Mouse (Mus musculus) gonadal fat pad, adult 2 months (tissue): ENCODE measurements around the gene Tmem234. TPM values are rescaled to one million over a fixed set of nuclear protein-coding genes. Genes with fewer than 3 reads are reported as not detected.
"Not testable (repeated sequence)": the region's sequence is repeated elsewhere in the genome, so short reads cannot be mapped to it uniquely, and the experiment has no call there.

Source experiments
- DNase-seq: peaks from one replicate; pipeline ENCODE4 v3.0.0-alpha.2; 2012; ENCODE audit warnings: low read depth
- polyA plus RNA-seq: library from polyadenylated mRNA; depleted of rRNA; stranded (reverse); fragments of >200 nt; gene quantifications from 2 replicates; pipeline ENCODE4 v1.2.3, GENCODE M21; 2012; rRNA removed

Gene Tmem234
- 220 and 221 TPM in 2 replicates for polyA plus RNA-seq

DNA sequence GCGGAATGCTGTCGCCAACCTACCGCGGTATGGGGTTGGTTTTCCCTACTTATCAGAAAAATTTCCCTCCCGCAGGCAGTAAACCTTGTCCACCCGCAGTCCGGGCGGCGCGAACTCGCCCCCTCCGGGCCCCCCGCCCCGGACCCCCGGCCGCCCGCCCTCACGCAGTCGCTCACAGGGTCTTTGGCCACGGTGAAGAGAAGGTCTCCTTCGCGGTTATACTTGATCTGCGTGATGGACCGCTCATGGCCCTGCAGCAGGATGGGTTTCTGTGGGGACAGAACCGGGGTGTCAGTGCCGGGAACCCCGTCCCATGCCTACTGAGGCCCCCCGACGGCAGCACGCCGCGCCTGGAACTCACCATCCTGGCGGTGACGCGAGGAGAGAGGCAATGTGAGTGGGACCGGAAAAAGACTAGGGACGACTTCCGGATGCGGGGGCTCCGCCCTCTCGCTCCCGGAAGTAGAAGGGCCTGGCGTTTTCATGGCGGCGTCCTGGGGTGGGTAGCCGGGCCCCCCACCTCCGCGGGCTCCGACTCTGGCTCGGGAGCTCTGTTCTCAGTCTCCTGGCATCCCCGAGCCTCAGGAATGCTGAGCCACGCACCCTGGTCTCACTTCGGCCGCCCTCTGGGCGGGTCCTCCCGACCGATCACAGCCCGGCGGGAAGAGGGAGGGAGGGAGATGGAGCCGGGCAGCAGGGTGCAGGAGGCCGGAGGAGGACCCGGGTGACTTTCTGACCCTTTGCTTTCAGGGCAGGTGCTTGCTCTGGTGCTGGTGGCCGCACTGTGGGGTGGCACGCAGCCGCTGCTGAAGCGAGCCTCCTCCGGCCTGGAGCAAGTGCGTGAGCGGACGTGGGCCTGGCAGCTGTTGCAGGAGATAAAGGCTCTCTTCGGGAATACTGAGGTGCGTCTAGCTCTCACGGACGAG, at the start of gene Tmem234, which contains the start of gene Eif3i:
Tmem234 (plus strand) TSS at position 436 of the 926 bp plus-strand sequence.
Eif3i (minus strand) TSS at position 416 of the 926 bp plus-strand sequence.
- DNase-seq, result no peak

DNA sequence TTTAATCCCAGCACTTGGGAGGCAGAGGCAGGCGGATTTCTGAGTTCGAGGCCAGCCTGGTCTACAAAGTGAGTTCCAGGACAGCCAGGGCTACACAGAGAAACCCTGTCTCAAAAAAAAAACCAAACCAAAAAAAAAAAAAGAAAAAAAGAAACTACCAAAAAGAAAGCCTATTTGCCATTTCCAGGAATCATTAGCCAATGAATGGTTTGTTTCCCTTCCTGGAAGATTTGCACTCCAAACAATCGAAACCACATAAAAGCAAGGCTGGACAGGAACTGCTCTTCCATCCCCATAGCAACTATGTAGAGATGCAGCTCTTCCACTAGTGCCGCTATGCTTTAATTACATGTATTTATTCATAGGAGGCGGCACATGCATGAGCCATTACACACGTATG, 46.0 kb upstream of the Tmem234 start:
- not testable (repeated sequence) for DNase-seq

DNA sequence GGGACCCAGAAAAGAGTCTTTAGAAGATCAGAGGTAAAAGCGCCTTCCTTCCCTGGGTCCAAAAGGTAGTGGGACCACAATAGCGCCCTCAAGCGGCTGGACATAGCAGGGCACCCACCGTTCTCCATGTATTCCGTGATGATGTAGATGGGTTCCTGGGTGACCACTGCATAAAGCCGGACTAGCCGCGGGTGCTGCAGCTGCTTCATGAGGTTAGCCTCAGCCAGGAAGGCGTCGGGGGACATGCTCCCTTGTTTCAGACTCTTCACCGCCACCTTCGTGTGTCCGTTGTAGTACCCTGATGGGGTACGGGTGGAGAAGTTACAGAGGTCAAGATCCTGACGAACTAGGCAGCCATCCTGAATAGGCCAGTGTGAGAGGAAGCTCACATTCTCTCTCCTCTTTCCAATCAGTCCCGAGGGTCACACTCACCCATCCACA, 45.0 kb upstream of the Tmem234 start:
- DNase-seq, result no peak

DNA sequence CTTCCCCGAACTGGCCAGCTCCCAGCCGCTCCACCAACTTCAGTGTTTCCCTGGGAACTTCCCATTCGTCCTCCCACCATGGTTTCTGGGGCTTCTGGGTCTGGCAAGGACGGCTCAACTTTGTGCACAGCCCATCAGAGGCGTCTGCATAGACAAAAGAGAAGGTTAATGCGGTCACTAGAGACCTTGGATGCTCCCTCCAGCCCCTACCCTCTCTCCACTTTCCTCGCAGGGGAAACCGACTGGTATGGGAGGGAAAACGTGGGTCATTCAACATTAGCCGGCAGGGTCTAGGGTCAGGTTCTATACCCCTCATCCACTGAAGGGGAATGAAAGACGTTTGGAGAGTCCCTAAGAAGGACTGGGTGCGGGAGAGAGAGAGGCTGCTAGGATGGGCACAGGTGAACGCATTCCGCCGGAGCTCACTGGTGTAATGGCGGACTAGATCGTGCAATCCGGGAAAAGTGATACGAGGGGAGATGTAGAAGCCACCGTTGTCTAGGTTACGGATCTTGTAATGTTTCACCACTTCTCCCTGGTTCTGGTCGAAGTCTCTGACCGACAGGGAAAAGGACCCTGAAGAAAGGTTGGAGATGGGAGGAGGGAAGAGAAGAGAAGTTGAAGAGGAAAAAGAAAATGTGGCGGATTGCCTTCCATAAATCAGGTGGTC, 44.5 kb upstream of the Tmem234 start:
- DNase-seq, result no peak

DNA sequence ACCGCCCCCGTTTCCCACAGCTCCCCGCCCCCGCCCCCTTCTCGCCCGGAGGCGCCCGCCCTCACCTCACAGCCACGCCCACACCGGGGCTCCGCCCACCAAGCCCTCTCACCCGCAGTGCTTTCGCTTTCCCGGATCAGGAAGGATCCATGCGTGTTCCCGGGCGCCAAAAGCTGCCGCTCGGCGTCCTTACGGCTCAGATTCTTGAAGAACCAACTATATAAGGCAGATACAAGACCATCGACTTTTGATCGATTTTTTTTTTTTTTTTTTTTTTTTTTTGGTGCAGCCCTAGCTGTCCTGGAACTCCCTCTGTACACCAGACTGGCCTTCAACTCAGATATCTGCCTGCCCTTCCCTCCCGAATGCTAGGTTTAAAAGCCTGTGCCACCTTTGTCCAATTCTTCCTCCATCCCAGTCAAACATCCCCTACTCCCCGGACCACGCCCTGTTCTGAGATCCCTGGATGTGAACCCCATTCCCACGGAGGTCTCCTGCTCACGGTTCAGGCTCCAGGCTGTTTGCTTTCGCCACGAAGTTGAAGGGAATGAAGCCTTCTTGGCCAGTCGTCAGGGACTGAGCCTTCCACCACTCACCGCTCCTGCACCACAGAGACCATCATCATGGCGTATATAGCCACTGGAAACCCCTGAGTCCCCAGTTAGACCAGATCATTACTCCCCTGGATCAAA, 43.8 kb upstream of the Tmem234 start:
- DNase-seq, result no peak

DNA sequence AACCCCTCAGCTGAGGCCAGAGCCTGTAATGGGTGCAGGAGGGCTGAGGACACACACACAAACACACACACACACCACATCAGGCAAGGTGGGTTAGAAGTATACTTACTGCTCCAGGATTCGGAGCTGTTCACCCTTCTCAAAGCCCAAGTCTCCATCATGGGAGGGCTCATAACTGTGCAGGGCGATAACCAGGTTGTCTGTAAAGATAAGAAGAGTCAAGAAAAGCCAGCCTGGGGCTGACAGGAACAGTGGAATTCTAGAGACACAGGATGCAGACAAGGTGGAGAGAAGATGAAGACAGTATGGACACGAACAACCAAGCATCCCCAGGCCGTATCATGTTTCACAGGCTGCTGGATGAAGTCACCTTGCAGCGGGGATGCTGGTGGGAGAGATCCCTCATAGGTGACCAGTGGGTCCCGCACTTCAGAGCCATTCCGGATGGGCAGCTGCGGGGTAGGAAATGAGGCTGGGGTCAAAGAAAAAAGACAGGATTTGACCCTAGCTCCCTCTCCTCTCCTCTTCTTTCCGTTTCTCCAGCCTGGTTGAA, 43.1 kb upstream of the Tmem234 start:
- no peak for DNase-seq

DNA sequence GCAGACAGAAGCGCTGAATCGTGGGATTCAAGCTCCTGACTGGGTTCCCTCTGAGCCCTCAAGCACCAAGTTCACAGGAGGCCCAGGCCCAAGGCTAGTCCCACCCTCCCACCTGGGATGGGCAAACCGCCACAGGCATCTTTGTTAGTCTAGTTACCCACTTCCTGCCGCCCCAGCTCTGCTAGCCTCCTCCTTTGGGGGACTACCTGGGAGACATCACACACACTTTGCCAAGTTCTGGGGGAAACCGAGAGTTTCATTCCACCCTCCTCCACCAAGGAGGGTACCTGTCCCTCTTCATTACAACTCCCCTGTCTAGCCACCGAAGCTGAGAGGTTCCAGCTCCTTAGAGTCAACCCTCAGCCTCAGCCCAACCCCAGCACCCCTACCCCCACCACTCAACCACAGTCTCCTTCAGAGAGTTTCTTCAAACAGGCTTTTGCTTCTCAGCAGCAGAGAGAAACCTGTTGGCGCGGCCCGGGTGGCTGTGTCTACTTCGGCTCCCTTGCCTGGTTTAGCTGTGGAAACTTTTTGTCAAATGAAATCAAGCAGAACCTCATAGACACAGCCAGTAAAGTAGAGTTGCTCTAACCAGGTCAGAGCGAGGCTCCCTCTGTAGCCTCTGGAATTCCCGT, 42.0 kb upstream of the Tmem234 start:
- no peak for DNase-seq

DNA sequence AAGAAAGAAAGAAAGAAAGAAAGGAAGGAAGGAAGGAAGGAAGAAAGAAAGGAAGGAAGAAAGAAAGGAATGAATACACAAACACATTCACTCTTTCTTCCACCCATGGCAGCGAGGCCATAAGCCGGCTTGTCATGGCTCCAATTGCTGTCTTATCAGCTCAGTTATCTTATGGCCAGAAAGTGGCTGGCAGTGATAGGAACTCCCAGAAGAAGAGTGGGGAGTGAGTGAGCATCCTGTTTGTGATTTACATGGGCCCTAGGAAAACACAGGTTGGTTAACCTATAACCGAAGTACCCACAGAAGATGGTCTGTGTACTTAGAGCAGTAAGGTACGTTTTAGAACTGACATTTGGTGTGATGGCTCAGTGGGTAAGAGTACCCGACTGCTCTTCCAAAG, 39.3 kb upstream of the Tmem234 start:
- no peak for DNase-seq

DNA sequence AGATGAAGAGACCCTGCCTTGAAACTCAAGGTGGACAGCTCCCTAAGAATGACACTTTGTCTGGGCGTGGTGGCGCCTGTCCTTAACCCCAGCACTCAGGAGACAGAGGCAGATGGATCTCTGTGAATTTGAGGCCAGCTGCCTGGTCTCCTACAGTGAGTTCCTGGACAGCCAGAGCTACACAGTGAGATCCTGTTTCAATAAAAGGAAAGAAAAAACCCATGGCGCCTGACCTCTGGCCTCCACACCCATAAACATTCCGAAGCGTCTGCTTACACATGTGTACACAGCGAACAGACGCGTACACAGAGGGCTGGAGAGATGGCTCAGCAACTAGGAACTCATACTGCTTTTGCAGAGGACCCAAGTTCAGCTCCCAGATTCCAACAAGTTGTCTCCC, 36.8 kb upstream of the Tmem234 start:
- no peak for DNase-seq

DNA sequence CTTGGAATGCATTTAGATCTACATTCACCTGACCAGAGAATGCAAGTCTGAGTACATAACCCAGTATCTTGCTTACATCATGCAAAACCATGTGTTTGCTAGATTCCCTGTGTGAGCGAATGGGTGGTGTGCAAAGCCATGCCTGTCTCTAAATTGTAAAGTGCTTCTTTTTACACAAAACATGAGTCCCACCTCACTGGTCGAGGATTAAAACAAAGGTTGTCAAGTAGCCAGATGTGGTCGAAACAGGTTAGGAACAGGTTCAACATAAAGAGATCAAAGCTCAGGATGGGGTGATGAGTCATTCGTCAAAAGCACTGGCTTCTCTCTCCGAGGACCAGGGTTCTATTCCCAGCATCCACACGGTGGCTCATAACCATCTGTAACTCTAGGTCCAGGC, 35.3 kb upstream of the Tmem234 start:
- DNase-seq, result no peak

DNA sequence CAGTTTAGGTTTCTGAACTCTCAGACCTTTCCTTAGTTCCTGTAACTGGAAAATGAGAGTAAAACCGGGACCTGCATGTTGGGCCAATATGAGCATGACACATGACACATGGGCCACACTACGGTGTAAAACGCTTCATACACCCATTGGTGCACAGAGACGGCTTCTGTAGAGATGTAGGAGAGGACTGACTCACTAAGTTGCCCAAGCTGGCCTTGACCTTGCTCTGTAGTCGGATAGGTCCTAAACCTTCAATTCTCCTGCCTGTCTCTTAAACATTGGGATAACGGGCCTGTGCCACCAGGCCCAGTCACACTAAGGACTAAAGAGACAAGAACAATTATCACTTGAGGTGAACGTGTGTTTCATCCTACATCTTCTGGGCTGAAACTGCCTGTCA, 32.1 kb upstream of the Tmem234 start:
- DNase-seq, result no peak

DNA sequence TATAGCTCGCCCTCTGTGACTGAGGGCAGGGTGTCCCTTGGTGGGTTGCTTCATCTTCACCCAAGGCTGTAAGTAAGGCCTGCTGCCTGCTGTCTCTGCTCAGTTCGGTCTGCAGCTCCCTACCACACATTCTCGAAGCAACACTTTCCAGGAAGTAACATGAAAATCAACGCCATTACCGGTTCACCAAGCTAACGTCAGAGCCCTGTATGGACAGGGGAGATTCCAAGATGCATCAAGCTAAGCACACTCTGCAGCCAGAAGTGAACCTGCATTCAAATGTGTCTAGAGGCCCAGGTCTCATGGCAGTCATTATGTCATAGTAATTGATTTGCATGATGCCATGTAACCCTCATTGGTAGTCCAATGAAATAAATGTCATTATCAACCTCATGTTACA, 30.4 kb upstream of the Tmem234 start:
- DNase-seq, result no peak

DNA sequence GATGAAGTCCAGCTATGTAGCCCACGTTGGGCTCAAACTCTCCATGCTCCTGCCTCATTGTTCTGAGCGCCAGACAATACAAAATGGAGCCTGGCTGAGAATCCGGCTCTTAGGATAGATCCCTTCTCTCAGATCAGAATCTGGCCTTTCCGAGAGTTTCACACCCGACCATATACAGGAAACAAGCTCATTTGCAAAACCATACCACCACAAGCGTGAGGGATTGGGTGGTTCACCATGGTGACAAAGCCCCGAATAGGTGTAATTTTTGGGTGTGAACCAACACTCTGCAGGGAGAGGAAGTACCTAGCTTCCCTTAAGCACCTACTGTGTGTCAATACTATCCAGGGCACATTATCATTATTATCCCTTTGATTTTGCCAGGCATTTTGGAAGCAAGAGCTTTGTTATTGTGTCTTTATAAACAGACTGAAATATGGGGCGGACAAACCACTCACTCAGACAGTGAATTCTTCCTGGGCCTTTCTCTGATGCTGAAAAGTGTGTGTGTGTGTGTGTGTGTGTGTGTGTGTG, 28.9 kb upstream of the Tmem234 start:
- no peak for DNase-seq

DNA sequence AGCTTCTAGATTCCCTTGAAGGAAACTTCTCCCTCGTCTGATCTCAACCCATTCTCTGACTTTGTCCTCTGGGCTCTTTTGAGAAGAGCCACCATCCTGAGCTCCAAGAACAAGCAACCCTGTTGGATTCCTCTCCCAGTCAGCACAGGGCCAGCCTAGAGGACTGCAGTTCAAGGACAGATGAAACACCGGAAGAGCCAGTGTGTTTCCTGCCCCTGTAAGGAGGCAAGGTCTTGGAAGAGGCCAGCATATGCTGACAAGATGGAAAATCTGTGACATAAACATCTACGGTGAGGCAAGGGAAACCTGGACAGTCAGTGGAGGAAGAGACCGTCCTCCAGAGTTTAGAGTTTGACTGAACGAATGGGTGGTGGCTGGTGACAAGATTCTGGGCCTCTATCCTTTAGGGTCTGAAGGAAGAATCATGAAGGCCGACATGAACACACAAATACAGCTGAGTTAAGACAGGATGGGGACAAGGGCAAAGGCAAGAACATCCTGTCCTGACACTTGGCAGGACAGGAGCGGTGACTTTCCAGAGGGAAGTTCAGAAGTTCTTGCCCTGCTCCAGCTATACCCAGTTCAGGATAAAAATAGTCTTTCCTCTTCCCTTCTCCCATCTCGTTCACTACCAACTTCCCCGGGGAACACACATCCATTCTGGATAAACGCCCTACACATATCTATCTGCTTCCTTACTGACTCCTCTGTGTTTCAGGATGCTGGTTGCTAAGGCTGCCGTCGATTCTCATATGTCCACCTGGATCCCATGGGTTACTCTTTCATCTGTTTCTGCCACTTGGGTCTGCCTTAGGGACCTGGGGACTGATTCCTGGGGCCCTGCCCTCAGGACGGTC, 28.0 kb upstream of the Tmem234 start:
- DNase-seq, result no peak

DNA sequence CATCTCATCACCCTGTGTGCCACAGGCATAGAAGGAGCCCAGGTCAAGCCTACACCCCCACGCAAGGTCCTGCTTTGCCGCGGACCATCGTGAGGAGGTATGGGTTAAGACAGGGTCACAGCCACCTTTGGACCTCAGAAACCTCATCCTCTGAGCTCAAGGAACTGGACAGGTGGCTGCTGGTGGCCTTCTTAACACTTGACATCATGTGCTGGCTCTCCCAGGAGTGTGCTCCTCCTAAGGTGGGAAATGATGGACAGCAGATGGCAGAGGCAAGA, 27.4 kb upstream of the Tmem234 start:
- no peak for DNase-seq

DNA sequence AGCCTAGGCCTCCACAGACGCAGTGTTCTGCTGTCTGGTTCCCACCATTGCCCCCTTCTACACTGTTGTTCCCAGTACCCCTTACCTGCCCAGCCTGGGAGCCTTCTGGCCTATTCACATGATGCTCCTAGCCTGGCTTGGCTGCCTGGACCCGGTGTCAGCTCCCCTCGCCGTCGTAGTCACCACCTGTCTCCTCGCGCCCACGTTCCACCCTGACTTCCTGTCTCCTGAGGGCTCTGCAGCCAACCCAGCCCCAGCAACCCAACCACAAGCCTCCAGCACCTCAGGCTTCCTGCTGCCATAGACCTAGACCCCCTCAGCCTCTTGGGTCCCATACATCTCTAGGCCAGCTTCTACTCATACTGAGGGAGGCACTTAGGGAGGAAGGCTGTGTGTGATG, 27.0 kb upstream of the Tmem234 start, which contains the start of gene Lck:
Lck (minus strand) TSS at position 212 of the 400 bp plus-strand sequence.
- no peak for DNase-seq

DNA sequence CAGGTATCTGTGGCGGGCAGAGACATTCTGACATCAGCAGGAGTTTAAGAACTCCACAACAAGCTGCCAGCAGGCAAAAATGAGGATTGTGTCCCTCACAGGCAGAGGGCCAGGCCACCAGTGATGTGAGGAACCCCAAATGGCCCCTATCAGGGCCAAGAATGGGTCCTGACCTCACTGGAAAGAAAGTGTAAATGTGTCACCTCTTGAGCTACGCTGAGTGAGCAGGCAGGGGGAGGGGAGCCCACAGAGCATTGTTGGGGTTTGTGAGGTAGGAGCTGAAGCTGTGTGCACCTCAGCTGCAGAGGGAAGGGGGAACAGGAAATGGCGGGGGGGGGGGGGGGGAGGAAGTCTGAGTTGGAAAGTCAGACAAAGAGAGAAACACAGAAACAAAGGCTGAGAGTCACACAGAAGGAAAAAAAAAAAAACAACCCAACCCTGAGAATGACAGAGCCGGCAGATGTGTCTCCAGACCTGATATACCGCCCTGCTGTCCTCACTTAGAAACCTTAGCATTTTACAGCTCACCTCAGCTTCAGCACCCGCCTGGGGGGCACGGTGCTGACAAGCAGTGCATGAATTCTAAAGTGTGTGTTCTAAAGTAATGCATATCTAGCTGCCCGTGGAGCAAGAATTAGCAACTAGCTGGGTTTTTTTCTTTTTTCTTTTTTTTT, 25.2 kb upstream of the Tmem234 start:
- DNase-seq, result no peak

DNA sequence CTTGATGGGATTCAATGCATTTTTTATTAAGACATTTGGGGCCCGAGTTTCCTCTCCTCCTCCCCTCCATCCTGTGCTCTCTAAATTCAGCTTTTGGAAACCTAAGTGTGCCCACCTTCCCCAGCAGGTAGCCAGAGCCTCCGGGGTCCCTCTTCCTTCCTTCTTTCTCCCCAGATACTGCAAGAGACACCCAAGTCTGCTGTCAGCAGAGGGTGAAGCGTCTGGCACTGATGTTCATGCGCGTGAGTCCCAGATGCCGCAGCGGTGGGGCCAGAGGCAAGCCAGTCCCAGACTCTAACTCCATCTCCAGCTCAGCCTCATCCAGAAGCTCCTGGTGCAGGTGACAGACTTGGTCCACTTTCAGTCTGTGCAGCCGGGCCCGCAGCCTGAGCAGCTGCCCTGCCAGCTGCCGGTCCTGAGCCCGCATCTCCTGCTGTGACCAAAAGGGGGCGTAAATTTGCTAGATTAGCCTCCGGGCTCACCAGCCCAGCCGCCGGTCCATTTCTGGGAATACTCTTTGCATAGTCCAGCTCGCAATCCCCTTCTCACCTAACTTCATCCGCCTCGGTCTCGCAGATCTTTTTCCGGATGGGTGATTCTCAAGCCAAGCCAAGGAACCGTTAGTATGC, 23.5 kb upstream of the Tmem234 start:
- DNase-seq, result no peak

DNA sequence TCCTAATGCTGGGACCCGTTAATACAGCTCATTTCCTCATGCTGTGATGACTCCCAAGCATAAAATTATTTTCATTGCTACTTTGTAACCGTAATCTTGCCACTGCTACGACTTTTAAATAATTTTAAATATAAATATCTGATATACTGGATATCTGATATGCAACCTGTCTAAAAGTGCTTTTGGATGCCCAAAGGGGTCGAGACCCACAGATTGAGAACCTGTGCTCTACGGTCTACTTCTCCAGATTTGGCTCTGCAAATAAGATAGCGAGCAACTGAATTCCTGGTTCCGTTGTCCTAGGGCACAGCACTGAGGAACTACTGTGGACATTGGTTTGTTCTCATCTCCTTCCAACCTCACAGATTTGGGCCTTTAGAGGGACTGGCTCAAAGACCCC, 22.8 kb upstream of the Tmem234 start:
- DNase-seq, result no peak
